Mouse (Mus musculus): ENCODE measurements around the gene Cenpi. TPM values are rescaled to one million over a fixed set of nuclear protein-coding genes. Genes with fewer than 3 reads are reported as not detected.

Cenpi gene
- total RNA-seq, 2 experiments from 2014 or later = 2.2 to 4.0 TPM

DNA sequence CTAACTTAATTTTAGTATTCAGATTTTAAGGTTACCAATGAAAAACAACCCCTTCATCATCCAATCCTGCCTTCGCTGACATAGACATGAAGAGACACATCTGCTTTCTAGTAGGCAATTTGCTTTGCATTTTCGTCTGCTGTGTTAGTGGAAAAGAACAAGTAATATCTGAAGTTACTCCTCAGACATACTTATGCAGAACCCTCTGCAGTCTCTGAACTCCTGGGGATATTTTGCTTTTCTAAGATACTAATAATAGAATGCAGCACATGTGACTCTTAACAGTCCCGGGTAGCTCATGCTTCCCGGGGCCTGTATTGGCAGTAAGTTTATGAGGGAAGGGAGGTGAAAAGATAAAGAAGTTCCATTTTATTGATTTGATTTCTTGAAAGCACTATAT lies 54.3 kb downstream of the Cenpi start:
- no peak for DNase-seq

DNA sequence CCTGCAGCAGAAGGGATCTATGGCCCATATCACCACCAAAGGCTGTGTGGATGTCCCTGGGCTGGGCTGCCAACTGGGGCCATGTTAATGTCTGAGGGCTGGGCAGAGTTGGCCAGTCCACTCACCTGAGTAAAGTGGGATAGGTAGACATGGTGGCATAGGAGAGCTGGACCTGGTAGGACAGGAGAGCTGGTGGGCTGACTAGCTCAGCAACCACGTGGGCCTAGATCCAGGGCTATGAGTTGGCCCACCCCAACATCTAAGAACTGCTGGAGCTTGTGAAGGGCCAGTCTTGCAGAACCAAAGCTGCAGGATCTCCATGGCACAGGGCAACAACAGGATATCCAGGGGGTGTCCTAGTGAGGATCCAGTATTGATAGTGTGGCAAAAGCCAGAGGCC lies 57.5 kb downstream of the Cenpi start:
- DNase-seq = no peak

DNA sequence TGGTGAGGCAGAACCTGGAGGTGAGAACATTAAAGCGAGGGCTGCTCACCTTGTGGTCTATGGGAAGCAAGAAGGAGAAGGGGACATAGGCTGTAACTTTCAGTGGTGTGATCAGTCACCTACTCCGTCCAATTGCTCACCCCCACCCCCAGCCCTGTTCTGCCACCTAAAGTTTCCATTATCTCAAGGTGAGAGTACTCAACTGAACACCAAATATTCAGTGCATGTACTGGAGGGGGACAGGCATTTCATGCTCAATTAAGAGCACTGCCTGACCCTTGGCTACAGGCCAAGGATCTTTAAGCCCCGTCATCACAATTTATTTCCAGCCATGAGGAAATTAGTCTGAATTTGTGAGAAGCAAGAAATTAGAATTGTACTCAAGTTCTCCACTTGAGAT lies 58.7 kb downstream of the Cenpi start:
- no peak for DNase-seq

DNA sequence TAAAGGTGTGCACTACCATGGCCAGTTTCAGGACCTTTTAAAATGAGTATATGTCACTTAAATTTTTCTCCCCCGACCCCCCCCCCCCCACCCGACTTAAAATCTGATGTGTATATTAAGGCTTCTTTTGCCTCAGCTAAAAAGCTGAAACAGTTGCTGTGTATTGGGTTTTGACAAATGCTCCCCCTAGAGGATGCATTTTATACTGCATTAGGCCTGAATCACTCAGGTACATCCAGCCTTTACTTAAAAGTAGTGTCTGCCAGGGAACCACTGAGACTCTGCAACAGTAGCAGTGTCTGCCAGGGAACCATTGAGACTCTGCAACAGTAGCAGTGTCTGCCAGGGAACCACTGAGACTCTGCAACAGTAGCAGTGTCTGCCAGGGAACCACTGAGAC lies 63.4 kb downstream of the Cenpi start:
- no peak for DNase-seq

DNA sequence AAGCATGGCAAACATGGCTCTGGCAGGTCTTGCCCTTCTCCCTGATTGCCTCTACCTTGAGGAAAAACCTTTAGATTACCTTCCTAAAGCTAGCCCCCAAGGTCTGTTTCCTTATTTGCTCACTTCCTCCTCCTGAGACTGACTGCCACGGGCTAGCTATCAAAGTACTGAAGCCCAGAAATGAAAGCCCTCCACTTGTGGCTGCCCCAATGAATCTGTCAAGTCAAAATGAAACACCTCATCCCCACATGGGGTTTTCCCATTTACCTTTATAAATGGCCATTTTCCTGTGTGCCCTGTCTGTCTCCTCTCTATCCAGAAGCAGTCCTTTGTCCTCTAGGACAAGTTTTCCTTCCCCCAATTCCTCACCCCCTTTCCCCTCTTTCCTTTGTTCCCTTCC lies 66.3 kb downstream of the Cenpi start:
- no peak for DNase-seq

DNA sequence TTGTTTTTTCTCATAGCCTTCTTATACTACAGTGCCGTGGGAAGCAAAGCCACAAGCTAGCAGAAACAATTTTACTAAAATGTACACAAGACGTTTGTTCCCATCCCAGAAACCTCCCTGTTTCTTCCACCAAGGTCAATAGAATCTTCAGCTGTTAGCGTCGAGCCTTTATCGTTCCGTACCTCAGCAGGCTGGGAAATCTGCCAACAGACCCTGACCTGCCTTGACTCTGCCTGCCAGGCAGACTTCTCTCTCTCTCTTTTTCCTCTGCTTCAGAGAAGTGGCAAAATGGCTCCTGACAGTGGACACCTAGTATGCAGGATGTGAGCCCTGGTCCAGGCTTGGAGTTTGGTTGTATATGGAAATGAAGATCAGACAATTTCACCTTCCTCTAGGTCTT lies 77.0 kb downstream of the Cenpi start:
- DNase-seq = peak; percentile 32 to 40

DNA sequence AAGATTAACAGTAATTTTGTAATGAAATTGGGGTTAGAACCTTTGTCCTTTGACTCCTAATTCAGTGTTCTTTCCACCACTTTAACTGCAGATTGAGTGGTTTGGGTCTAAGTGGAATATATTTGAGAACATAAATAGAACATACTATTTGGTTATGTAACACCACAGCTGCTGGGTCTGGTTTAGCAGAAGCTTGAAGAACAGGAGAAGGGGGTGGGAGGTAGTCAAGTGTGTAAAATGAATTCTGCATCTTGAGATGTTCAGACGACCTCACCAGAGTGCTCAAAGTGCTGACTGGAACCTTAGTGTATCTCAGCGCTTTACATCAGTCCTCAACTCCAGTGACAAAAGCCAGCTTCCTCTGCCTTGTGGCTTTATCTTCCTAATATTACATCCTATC lies 91.1 kb downstream of the Cenpi start:
- DNase-seq = no peak

DNA sequence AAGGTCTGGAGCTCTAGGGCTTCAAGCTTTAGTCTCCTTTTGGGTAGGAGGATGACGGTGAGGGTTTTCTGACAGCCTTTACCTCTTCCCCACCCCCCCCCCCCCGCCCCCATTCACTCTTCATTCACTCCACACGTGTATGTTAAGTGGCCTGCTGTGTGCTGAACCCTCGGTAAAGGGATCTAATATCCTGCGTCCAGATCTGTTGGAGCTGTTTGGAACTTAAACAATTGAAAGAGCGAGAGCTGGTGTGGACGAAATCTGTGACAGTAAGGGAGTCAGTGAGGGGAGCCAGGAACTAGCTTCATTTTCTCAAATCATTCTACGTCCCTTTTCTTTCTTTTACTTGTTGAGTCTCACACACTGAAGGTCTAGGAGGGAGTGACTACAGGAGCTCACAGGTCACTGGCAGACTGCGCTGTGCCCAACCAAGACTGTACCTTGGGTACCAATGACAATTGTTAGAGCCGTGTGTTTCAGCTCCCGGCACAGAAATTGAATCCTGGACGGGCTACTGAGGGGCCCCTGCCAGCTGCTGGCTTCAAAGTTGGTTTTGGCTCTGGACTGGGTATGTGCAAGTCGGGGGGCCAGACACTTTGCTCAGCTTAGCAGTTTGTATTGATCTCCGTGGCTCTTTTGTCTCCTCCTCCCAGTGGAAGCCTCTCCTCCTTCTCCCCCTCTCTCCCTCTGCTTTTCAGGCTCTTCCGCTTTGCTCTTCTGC lies 96.1 kb downstream of the Cenpi start, which contains the start of gene Drp2:
Drp2 (plus strand) TSS at position 689 of the 721 bp plus-strand sequence.
- DNase-seq = no peak

DNA sequence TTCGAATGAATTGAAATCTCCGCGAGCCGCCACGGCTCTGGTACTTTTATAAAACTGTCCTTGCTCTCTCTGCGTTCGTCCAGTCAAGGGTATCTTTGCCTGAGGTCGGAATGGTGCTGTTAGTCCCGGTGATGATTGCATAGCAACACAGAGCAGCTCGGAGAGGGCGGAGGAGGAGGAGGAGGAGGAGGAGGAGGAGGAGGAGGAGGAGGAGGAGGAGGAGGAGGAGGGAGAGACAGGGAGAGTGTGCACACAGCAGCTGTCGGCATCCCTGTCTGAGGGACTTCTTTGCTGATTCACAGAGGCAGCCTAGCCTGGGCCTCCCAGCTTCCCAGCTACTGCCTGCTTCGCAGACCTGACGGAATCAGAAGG lies 96.7 kb downstream of the Cenpi start:
- peak; percentile 3 for DNase-seq

DNA sequence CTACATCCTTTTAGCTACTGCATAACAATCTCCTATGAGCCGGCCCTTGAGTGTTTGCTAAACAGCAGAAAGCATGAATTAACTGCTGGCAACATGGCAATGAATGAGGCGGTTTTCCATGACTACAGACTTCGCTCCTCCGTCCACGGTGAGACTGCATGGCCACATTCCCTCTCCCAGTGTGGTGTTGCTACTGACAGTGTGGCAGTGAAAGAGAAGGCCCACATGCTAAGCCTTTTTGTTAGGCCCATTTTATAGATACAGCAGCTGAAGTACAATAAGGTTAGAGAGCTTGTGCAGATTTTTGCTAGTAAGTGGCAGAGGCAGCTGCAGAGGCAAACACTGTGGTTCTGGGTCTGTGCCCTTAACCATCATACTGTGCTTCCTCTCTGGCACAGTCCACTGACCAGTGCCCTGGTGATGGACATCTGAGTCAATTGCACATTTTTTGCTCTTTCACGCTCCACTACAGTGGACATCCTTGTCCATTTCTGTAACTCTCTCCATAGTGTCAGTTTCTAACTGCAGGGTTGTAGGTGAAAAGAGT lies 101.5 kb downstream of the Cenpi start:
- no peak for DNase-seq

DNA sequence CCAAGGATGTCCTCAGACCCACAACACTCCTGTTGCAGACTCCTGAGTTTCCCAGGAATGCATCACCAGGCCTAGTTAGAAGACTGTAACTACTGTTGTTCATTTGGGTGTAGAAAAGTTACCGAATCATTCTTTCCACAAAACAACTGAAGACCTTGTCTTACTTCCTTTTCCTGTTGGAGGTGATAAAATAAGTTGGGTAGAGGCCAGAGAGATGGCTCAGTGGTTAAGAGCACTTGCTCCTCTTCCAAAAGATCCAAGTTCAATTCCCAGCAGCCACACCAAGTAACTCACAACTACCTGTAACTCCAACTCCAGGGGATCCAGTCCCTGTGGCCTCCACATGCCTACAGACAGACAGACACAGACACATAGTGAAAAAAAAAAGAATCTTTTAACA lies 104.2 kb downstream of the Cenpi start:
- DNase-seq = no peak

Other genes starting within 250 kb of the Cenpi start
- 10 to 100 TPM; 34.1 to 40.9 TPM for gene Cstf2, start 248.9 kb upstream of the Cenpi start, total RNA-seq (2021)
- gene Xkrx, start 146.0 kb upstream of the Cenpi start, total RNA-seq (2021) = 1 to 10 TPM in 1 of 2 experiments, under 1 TPM in 1; 0.50 to 1.3 TPM
- not detected for gene Arl13a, start 120.6 kb upstream of the Cenpi start, total RNA-seq (2021)
- under 1 TPM in 1 of 2 experiments, not detected in 1; 0.49 TPM for gene Nox1, start 86.1 kb upstream of the Cenpi start, total RNA-seq (2021)
- 10 to 100 TPM; 40.6 to 45.0 TPM for gene Trmt2b, start 31.1 kb upstream of the Cenpi start, total RNA-seq (2021)
- 100 to 1,000 TPM; 264 to 311 TPM for gene Tmem35a, start 12.9 kb upstream of the Cenpi start, total RNA-seq (2021)
- gene Drp2, start 96.5 kb downstream of the Cenpi start, total RNA-seq (2021) = under 1 TPM; 0.17 to 0.23 TPM
- not detected for gene Taf7l, start 168.4 kb downstream of the Cenpi start, total RNA-seq (2021)
- gene Timm8a1, start 233.8 kb downstream of the Cenpi start, total RNA-seq (2021) = 10 to 100 TPM; 39.3 to 42.9 TPM